Mouse (Mus musculus): ENCODE data around the gene Olfr54.
"Not testable (repeated sequence)": the region's sequence is repeated elsewhere in the genome, so short reads cannot be mapped to it uniquely, and the experiment has no call there.

Olfr54 gene

DNA sequence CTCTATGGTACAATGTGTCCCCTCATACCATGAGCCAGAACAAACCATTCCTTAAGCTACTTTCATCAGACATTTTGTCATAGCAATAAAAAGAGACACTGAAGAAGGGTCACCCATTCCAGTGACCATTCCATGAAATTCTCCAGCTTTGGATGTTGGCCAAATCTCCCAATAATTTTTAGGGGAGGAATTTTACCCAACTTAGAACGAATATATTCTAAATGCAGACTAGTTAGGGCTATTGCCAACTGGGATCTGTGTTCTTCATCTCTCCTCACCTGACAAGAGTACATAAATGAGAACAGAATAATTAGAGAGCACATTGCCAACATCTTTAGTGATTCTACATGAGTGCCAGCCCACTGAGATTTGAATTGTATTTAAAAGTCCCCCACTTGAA lies at the start of gene Olfr54:
Gene Olfr54 (plus strand): TSS at position 301 of the 400 bp plus-strand sequence.
- no peak for DNase-seq (ENCODE audit: low spot score in 2 of 2)

DNA sequence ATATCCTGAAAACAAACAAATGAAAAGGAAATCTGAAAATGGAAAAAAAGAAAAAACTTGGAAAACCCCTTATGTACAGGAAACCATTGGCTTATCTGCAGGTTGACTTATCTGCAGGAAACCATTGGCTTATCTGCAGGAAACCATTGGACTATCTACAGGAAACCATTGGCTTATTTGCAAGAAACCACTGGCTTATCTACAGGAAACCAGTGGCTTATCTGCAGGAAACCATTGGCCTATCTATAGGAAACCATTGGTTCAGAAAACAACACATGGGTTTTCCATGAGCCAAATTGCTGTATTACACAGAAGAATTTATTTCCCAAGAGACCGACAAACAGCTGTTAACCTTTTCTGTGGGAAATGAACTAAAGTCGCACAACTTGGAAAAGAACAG lies 49.1 kb upstream of the Olfr54 start:
- no peak for DNase-seq (ENCODE audit: low spot score in 2 of 2)

DNA sequence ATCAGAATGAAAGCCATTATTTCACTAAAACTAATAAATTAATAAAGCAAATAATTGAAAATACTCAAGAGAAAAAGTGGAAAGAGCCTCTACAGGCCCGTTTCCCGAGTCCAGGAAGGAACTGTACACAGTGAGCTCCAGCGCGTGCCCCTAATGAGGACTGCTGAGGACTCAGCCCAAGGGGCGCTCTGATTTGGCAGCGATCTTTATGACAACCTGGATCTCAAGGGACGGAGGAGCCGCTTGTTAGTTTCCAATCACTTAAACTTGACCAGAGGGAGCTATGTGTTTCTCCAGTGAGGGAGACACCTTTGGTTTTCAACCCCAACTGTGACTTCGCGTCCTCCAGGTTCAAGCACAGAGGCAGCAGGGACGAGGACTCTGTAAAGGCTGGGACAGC lies 47.8 kb upstream of the Olfr54 start, which contains the start of gene Olfr1378:
Gene Olfr1378 (plus strand): TSS at position 301 of the 400 bp plus-strand sequence.
- no peak for DNase-seq (ENCODE audit: low spot score in 2 of 2)

DNA sequence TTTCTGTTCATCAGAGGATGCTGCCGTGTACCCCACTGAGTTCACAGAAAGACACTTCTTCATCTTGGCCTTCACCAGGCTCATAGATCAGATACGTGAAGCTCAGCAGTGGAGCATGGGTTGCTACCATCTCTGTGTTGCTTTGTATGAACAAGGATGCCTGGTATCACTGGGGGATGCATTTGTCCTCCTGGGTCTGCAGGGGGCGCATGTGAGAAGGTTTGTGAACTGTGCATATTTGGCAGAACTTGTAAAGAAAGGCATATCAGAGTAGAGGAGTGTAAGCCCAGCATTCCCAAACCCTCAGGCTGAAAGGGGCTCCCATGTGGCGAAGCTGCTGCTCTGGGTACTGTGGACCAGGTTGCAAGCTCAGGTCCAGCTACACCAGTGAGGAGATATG lies 36.8 kb upstream of the Olfr54 start:
- no peak for DNase-seq (ENCODE audit: low spot score in 2 of 2)

DNA sequence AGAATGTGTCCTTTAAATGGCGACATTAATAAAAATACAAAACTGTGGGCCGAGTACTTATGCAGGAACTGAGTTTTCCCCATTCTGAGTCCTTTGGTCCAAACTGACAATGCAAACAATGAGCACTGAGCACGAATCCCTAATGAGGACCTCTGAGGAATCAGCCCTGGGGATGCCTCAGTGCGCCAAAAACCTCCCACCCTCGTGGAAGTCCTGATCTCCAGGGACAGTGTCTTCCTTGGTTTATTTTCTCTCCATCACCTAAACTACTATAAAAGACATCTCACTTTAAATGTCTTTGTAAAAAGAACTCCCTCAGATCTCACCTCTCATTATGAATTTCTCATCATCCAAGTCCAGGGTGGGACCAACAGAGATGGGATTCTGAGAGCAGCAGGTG lies 32.4 kb upstream of the Olfr54 start, which contains the start of gene Olfr1377:
Gene Olfr1377 (plus strand): TSS at position 301 of the 400 bp plus-strand sequence.
- DNase-seq (ENCODE audit: low spot score in 2 of 2) = no peak

DNA sequence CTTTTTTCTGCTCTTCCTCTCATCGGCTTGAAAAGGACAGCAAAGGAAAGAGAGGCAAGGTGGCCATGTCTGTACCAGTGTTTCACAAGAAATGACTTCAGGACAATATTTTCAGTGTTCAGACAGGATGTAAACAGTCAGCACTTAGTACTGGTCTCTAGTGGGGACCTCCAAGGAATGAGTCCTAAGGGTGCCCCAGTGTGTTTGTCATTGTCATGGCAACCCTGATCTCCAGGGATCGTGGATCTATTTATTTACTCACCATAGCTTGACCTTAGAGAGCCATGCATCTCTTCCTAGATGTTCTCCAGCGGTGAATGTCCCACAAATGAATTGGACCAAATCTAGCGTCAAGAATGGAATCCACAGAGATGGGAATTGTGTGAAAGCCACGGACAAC lies 10.7 kb upstream of the Olfr54 start, which contains the start of gene Olfr51:
Gene Olfr51 (plus strand): TSS at position 301 of the 400 bp plus-strand sequence.
- DNase-seq (ENCODE audit: low spot score in 2 of 2) = no peak

DNA sequence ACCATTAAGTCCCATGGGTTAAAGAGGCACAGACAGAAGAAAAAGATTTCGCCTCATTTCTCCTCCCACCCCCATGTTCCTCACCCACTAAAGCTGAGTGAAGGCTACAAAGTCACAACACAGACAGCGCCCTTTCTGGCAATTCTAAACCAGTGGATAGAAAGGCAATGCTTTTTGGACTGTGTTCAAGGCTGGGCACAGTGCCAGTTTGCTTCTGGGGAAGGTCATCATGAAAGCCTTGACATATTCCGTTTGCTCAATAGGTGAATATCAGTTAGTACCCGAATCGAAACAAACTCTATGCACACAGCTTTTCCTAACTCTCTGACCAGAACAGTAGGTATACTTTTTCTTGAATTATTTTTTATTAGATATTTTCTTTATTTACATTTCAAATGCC lies 2.2 kb upstream of the Olfr54 start:
- DNase-seq (ENCODE audit: low spot score in 2 of 2) = no peak

DNA sequence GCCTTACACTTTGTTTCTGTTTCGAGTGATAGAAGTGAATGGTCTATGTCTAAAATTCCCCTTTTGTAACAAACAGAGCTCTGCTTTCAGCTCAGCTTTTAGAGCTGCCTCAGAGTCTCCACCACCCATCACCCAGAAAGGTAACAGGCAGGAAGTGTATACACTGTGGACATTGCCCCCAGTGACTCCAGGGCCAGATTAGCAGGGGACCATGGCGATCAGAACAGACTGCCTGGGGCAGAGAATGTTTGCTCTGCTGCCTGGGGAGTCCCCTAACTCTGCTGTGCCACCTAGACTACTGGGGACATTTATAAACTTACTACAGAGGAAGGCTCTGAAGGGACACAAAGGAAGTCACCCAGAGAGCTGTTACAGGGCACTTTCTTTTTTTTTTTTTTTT lies 2.3 kb downstream of the Olfr54 start:
- DNase-seq (ENCODE audit: low spot score in 2 of 2) = no peak

DNA sequence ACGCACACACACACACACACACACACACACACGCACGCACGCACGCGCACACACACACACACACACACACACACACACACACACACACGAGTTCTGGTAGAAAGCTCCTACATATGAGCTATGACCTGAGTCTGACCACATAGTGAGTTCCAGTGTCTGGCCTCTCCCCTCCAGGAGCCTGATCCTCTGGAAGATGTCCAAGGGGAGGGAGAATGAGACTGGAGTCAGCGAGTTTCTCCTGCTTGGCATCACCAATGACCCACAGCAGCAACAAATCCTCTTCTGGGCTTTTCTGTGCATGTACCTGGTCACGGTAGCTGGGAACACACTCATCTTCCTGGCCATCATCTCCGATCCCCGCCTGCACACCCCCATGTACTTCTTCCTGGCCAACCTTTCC lies 12.8 kb downstream of the Olfr54 start:
- not testable (repeated sequence) for DNase-seq (ENCODE audit: low spot score in 2 of 2)

DNA sequence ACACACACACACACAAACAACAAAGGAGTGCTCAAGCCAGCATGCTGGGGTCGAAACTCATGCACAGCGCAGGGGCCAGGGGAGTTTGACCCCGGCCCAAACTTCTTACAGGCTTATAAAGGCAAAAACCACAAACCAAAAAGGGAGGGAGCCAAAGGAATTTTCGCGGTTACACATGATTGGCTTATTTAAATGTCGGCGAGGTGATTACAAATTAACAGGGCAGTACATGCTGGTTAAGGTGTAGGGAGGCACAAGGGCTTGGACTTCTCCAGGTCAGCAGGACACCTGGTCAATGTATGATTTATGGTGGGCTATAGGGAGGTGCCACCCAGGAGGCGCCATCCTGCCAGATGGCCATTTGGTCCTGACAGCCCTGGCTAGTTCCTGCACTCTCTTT lies 15.3 kb downstream of the Olfr54 start:
- not testable (repeated sequence) for DNase-seq (ENCODE audit: low spot score in 2 of 2)

DNA sequence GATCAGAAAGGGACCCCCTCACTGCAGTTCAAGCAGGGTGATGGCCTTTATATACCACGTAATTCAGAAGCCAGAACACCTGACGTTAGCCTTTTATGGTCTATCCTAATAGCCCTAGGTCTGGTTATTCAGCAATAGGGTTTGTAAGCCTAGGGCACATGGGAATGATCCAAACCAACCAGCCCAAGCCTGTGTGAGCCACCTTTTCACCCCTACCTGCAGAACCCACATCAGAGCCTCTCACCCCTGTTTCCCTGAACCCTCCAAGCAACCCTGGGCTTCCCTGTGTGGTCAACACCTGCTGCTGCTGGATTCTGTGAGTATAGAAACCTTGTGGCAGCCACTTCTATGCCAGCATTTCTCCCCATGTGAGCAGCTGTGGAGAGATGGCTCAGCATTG lies 16.2 kb downstream of the Olfr54 start:
- no peak for DNase-seq (ENCODE audit: low spot score in 2 of 2)

DNA sequence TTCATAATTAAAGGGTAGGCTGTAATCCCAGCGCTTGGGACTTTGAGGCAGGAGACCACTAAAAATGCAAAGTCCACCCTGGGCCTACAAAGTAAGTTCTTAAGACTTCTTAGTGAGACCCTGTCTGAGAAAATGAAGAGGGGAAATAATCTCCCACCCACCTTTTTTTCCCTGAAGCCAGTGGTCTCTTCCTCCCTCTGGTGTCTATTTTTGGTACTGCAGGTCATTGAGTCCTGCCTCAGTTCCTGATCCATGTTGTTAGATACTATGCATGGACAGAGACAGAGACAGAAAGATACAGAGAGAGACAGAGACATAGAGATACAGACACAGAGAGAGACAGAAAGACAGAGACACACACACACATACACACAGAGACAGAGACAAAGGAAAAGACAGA lies 18.8 kb downstream of the Olfr54 start:
- DNase-seq (ENCODE audit: low spot score in 2 of 2) = no peak

DNA sequence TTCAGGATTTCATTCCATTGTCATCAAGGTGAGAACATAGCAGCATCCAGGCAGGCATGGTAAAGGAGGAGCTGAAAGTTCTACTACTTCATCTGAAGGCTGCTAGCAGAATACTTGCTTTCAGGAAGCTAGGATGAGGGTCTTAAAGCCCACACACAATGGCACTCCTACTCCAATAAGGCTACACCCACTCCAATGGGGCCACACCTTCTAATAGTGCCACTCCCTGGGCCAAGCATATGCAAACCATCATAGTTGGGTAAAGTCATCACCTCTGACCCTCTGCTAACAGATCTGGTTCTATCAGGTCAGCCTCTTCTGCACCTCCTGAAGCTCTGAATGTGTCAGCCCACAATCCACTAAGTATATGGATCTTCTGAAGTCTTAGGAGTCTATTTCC lies 20.1 kb downstream of the Olfr54 start:
- DNase-seq (ENCODE audit: low spot score in 2 of 2) = not testable (repeated sequence)

DNA sequence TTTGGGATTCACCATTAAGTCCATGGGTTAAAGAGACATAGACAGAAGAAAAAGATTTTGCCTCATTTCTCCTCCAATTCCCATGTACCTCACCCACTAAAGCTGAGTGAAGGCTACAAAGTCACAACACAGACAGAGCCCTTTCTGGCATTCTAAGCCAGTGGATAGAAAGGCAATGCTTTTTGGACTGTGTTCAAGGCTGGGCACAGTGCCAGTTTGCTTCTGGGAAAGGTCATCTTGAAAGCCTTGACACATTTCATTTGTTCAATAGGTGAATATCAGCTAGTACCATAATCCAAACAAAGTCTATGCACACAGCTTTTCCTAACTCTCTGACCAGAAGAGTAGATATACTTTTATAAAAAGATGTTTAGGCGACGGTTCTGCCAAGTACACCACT lies 21.9 kb downstream of the Olfr54 start:
- no peak for DNase-seq (ENCODE audit: low spot score in 2 of 2)

DNA sequence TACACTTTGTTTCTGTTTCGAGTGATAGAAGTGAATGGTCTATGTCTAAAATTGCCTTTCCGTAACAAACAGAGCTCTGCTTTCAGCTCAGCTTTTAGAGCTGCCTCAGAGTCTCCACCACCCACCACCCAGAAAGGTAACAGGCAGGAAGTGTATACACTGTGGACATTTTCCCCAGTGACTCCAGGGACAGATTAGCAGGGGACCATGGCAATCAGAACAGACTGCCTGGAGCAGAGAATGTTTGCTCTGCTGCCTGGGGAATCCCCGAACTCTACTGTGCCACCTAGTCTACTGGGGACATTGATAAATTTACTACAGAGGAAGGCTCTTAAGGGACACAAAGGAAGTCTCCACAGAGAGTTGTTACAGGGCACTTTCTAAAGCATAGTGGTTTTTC lies 30.7 kb downstream of the Olfr54 start:
- DNase-seq (ENCODE audit: low spot score in 2 of 2) = not testable (repeated sequence)

DNA sequence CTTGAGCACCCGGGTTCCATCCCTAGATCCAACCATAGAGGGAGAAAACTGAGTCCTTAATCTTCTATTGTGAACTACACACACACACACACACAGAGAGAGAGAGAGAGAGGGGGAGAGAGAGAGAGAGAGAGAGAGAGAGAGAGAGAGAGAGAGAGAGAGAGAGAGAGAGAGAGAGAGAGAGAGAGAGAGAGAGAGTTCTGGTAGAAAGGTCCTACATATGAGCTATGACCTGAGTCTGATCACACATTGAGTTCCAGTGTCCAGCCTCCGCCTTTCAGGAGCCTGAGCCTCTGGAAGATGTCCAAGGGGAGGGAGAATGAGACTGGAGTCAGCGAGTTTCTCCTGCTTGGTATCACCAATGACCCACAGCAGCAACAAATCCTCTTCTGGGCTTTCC lies 33.8 kb downstream of the Olfr54 start, which contains the start of gene Olfr1375:
Gene Olfr1375 (plus strand): TSS at position 301 of the 400 bp plus-strand sequence.
- DNase-seq (ENCODE audit: low spot score in 2 of 2) = not testable (repeated sequence)

DNA sequence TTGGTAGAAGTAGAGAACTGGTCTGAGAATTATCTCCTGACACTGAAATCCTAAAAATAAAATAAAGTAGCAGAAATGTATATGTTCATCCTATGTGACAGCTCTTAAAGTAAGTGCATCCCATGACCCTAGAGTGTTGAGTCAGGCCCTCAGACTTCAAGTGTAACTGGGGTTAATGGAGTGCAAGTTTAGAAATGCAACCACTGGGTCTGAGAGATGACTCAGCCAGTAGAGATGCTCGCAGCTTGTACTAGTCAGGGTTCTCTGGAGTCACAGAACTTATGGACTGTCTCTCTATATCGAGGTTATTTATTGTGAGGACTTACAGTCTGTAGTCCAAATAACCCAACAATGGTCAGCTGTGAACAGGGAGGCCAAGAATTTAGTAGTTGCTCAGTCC lies 37.6 kb downstream of the Olfr54 start:
- no peak for DNase-seq (ENCODE audit: low spot score in 2 of 2)

DNA sequence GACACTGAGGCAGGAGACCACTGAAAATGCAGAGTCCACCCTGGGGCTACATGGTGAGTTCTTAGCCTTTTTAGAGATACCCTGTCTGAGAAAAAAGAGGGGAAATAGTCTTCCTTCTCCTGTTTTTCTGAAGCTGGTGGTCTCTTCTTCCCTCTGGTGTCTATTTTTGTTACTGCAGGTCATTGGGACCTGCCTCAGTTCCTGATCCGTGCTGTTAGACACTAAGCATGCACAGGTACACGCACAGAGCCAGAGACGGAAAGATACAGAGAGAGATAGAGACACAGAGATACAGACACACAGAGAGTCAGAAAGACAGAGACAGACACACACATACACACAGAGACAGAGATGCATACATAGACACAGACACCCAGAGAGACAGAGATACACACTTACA lies 39.2 kb downstream of the Olfr54 start:
- DNase-seq (ENCODE audit: low spot score in 2 of 2) = no peak

DNA sequence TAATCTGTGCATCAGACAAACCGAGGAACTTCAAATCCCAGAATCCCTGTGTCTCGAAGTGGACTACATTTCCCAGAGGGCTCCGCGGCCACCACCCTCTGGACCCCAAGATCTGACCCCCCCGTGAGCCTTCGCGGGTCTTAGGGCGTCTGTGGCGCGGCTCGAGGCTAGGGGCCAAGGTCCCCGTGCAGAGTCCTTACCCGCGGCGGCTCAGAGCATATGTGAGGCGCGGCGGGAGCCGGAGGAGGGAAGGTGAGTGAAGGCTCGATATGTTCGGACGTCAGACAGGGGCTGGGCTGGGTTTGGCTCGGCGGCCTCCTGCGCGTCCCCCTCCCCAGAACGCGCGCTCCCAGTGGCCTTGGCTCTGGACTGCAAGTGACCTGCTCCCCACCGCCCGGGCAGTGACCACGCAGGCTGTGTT lies 45.1 kb downstream of the Olfr54 start, which contains the start of gene Zfp354a:
Gene Zfp354a (plus strand): TSS at position 107 of the 421 bp plus-strand sequence.
- no peak for DNase-seq (ENCODE audit: low spot score in 2 of 2)

DNA sequence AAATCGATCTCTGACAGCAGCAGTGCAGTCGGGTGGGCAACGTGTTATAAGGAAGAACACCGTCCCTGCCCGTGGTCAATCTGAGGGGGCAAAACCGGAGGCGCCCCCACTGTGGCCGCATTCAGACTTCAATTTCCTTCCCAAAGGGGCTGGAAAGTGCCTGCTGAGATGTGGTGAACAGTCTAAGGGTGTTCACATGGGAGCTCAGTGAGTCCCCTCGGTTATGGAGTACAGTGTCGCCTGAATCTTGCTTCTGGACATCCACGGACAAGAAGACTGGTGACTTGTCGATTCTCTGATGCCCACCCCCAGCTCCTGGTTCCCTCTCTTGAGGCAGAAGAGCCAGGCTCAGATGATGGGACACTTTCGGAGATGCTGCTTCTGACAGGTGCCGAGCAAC lies 45.6 kb downstream of the Olfr54 start:
- DNase-seq (ENCODE audit: low spot score in 2 of 2) = no peak

DNA sequence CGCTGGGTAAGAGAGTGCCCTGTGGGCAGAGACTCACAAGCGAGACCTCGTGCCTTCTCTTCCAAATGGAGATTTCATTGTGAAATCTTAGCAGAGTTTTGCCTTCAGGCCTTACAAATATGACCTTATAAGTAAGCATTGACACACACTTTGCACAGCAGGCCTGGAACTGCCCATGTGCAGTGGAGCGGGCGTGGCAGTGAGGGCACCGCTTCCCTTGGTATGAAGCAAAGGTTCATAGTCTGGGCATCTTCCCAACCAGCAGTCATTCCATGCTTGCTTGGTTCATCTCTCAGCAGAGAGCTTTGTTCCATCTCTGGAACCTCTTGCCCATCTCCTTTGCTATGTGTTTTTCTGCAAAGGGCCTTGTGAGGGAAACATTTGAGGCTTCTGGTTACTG lies 46.9 kb downstream of the Olfr54 start:
- DNase-seq (ENCODE audit: low spot score in 2 of 2) = no peak

DNA sequence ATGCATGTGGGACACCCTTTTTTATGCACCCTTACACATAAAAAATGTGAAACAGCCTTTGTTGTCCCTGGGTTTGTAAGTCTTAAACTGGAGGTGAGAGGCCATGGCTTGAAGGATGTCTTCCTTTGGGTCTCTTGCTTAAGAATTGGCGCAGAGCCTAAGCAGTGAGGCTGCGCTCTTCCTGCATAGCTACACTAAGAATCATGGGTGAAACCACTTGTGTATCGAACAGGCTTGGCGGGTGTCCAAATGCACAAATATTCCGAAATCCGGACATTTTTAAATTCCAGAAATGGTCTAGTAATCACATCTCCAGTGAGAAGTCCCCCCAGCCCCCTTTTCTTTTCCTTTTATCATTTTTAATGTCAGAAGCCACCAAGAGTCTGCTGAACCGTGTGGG lies 49.2 kb downstream of the Olfr54 start:
- no peak for DNase-seq (ENCODE audit: low spot score in 2 of 2)

DNA sequence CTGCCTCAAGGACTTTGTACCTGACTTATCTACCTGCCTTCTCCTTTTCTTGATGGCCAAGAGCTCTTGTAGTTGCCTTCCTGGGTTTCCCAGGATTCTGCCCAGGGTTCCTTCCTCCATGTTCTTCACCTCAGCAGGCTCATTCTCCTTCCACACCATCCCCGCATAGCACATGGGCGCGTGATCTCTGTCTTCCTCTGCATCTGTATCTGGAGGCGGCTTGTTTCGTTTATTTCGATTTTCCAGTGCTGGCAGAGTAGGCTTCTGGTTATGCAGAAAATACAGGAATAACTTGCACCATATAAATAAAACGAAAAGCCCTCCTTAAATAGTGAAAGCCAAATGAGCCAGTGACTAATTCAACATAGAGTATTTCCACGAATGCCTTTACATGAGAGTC lies 49.8 kb downstream of the Olfr54 start:
- DNase-seq (ENCODE audit: low spot score in 2 of 2) = no peak

Measured in spleen, postnatal 36 days (tissue).